Mouse (Mus musculus) left cerebral cortex, postnatal 4 days (tissue): Measurements from ENCODE around the gene Wscd2. TPM values are rescaled to one million over a fixed set of nuclear protein-coding genes. Genes with fewer than 3 reads are reported as not detected.
"Not testable (repeated sequence)": the region's sequence is repeated elsewhere in the genome, so short reads cannot be mapped to it uniquely, and the experiment has no call there.

Experiments used
- DNase-seq: peaks from one replicate; pipeline ENCODE4 v3.0.0-alpha.2; 2022
- intact Hi-C: fragments of 180-260 bp; cut with DNase I; formaldehyde crosslinking; loops from one replicate; pipeline ENCODE4 v1.15.1; 2025
- total RNA-seq, 2 experiments: library from RNA; stranded (reverse); gene quantifications; 2 replicates each; pipeline ENCODE4 v1.2.3; 2021

Gene Wscd2
- total RNA-seq, 2 experiments from 2014 or later, result 39.4 to 43.9 TPM

- intact Hi-C loops, result loop anchor here (5.0 kb wide), 1 partner anchor 205 kb away; no protein-coding TSS in a partner anchor
- no peak for DNase-seq
Measured at GRCm38 (mm10) chr5:113577555-113577954, 87.4 kb downstream of the Wscd2 start.

GRCm38 (mm10) chr5:113578428-113578827, 88.3 kb downstream of the Wscd2 start:
- intact Hi-C loops, result loop anchor here (5.0 kb wide), 1 partner anchor 206 kb away; no protein-coding TSS in a partner anchor
- DNase-seq, result no peak

- no peak for DNase-seq
- intact Hi-C loops, result loop anchor here (5.0 kb wide), 1 partner anchor 207 kb away; no protein-coding TSS in a partner anchor
Measured at GRCm38 (mm10) chr5:113579128-113579527, 89.0 kb downstream of the Wscd2 start.

DNA sequence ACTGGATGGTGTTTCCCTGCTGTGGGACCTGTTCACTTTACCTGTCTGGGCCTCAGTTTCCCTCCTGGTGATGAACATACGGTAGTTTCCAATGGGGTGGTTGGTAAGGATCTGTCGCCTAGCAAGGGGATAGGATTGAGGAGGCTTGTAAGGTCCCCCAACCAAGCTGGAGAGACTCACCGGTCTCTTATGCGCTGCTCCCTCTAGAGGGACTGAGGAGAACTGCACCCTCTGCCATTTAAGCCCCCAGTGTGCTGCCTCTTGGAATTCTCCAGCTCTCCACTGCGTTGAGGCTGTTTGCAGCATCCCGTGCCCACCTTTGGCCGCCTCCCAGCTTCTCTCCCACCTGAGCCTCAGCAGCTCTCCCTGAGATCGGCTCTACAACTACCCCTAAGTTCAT, 90.1 kb downstream of the Wscd2 start:
- DNase-seq, result peak; percentile 51
- intact Hi-C loops, result loop anchor here (2.0 kb wide), 1 partner anchor 143 kb away; no protein-coding TSS in a partner anchor

GRCm38 (mm10) chr5:113580801-113581200, 90.7 kb downstream of the Wscd2 start:
- DNase-seq, result no peak
- intact Hi-C loops, result loop anchor here (2.0 kb wide), 1 partner anchor 142 kb away; no protein-coding TSS in a partner anchor

DNA sequence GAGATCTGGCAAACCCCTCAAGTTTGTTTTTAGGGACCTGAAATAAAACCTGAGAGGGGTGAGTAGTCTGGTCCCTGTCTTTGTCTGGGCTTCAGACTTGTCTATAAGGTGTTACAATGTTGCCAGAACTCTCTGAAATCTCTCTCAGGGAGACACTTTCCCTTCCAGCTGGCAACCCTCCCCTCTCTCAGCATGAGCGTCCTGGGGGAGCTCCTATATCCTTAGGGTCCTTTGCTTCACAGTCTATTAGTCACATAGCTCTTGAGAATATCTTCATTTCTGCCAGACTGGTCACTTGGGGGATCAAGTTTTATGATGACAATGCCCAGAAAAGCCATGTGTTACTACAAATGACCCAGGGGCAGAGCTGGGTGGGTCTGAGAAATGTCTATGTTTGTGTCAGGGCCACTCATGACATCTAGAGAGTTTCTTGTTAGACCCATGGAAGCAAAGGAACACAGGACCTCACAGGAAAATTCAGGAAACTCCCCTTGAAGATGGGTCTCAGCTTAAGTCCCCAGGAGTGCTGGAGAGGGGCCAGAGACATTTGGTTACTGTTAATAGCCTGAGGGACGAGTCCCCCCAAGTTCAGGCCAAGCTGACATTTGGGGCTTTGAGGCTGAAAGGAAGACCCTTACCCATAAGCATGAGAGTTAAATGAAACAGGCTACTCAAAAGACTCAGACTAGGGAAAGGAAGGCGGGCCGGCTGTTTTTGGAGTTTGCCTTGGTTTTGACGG, 93.5 kb downstream of the Wscd2 start:
- DNase-seq, result no peak
- intact Hi-C loops, result no loop called here

DNA sequence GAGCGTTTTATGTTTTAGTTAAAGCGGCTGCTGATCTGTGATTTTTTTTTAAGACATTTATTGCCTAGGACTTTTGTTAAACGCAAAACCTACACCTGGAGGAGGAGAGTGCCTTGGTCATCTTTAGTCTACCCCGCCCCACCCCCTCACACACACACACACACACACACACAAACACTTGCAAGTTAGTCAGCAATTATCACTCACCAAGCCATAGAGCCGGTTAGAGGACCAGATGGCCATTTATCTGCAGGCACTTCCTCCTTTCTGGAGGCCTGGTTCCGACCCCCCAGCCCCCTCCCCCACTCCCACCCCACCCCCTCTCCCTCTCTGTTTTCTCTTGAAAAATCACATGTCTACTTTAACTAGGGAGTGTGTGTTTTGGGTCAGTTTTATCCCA, 94.3 kb downstream of the Wscd2 start:
- intact Hi-C loops, result no loop called here
- DNase-seq, result no peak

- intact Hi-C loops, result not testable (repeated sequence)
Measured at GRCm38 (mm10) chr5:113585619-113586457, 95.7 kb downstream of the Wscd2 start.

GRCm38 (mm10) chr5:113586458-113586849, 96.3 kb downstream of the Wscd2 start:
- intact Hi-C loops, DNase-seq: not testable (repeated sequence)

More at GRCm38 (mm10) chr5:113585619-113586457, 95.7 kb downstream of the Wscd2 start:
- DNase-seq, result not testable (repeated sequence)

DNA sequence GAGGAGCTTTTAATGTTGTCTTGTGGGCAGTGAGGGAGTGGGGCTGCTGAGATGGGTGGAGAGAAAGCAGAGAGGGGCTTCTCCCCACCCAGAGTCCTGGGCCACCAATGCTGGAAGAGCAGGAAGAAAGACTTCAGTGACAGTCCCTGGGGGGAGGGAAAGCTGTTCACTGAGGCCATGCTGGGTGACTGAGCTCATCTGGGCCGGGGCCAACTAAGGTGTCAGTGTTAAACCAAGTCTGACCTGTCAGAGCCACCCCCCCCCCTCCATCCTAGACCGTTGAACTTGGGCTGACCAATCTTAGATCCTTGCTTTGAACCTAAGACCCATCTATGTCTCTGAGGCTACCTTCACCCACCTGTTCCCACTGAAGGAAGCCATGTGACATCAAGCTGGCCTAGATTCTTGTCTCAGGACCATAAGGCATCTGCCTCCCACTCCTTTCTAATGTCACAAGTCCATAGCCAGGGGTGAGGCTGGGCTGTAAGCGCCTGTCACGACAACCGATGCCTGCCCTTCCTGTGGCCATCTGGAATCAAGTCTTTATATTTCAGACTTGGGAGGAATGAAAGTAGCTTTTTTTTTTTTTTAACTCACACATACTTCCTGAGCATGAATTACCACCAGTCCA, 100.0 kb downstream of the Wscd2 start:
- DNase-seq, result no peak
- intact Hi-C loops, result no loop called here

DNA sequence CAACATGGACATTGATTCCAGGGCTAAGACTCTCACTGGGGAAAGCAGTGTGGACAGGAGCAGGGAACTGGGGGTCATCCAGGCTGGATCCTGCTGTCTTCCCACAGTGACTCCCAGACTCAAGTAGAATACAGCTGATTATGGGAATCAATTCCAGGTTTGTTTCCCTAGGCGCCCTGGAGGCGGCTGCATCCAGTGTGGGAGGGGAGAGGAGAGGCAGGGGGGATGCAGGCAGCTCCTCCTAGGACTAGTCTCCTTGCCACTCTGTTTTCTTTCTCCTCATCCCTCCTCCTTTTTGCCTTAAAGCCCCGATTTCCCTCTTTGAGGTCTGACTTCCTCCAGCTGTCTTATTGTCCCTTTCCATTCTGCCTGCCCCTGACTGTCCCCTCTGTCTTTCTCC, 101.0 kb downstream of the Wscd2 start:
- no peak for DNase-seq
- intact Hi-C loops, result no loop called here

- intact Hi-C loops, result no loop called here
- DNase-seq, result no peak
Measured at GRCm38 (mm10) chr5:113591751-113592230, 101.7 kb downstream of the Wscd2 start.

DNA sequence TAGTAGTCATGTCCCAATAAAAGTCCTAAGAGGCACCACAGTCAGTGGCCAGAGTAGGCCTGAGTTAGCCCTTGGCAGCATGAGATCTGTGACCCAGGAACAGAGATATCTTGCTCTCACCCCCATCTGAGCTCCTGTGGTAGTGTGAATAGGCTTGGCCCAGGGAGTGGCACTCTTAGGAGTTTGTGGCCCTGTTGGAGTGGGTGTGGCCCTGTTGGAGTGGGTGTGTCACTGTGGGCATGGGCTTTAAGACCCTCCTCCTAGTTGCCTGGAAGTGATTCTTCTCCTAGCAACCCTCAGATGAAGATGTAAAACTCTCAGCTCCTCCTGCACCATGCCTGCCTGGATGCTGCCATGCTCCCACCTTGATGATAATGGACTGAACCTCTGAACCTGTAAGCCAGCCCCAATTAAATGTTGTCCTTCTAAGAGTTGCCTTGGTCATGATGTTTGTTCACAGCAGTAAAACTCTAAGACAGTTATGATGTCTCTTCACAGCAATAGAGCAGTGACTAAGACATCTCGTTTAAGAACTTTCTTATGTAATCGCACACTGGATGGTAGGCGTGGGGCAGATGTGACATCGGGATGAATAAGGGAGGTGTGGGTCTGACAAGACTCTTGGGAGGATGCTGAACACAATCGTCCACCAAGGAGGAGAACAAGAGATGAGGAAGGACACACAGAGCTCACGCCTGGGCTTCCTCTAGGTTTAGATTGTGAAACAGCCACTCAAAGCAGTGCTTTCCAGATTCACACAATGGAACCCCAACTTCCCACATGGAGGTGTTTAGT, 104.0 kb downstream of the Wscd2 start:
- intact Hi-C loops, result no loop called here
- no peak for DNase-seq

GRCm38 (mm10) chr5:113596252-113596651, 106.1 kb downstream of the Wscd2 start:
- intact Hi-C loops, result no loop called here
- no peak for DNase-seq

- no peak for DNase-seq
- intact Hi-C loops, result no loop called here
Measured at GRCm38 (mm10) chr5:113596780-113597353, 106.7 kb downstream of the Wscd2 start.

- DNase-seq, result no peak
- intact Hi-C loops, result no loop called here
Measured at GRCm38 (mm10) chr5:113600181-113600580, 110.0 kb downstream of the Wscd2 start.

DNA sequence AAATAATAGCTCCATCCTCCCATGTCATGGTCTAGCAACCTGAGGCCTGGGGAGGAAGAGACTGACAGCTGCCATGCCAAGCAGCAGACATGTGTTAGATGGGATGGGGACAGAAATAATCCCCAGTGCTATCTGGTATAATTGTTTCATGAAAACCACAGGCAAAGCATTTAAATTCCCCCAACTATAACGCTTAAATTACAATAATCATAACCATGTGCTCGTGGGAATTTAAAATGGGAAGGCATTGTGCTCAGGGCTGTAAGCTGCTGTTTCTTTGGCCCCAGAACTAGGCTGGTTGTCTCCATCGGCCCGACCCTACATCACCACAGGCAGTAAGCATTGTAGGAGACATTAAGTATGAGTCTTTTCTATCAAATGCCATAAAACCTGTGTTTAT, 110.7 kb downstream of the Wscd2 start:
- intact Hi-C loops, result no loop called here
- no peak for DNase-seq

- intact Hi-C loops, result no loop called here
- DNase-seq, result no peak
Measured at GRCm38 (mm10) chr5:113603471-113603870, 113.3 kb downstream of the Wscd2 start.

GRCm38 (mm10) chr5:113604758-113605157, 114.6 kb downstream of the Wscd2 start:
- intact Hi-C loops, result no loop called here
- DNase-seq, result no peak

DNA sequence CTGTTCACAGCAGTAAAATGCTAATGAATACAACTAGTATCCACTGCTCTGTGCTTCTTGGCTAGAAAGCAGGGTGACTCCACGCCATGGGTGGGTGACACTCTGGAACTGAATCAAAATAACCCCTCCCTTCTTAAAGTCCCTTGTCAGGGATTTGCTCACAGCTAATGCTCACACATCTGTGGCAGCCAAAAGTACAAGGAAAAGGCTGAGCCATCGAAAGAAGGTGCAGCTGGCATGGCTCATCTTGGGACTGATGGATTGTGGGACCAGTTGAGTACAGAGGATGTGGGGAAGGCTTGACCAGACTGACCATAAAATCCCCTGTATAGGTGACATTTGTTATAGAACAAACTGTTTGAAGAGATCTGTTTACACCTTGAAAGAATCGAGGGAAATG, 116.0 kb downstream of the Wscd2 start:
- no peak for DNase-seq
- intact Hi-C loops, result no loop called here
